Mouse (Mus musculus) kidney, embryonic 16.5 days (tissue): ENCODE measurements around the gene Rps8. TPM values are rescaled to one million over a fixed set of nuclear protein-coding genes. Genes with fewer than 3 reads are reported as not detected.
A peak's percentile ranks its signal among the peaks of the same experiment; 100 is the strongest.

Source experiments
- ATAC-seq: fragments of 200-750 bp; cut with Nextera tagmentation; 2 replicates; pipeline ENCODE4 v1.8.0; 2017; ENCODE audit warnings: moderate TSS enrichment; ENCODE audit not compliant: low FRiP score, low TSS enrichment
- H3K27ac ChIP-seq: fragments of 300-500 bp; sonication (generic); 2 replicates; pipeline ENCODE4 v1.5.1; 2014; ENCODE audit warnings: low read length
- H3K27me3 ChIP-seq: fragments of 300-500 bp; sonication (generic); 2 replicates; pipeline ENCODE4 v1.6.1; 2014; ENCODE audit warnings: low read length, control low read depth, mixed read lengths; ENCODE audit not compliant: insufficient read depth
- H3K36me3 ChIP-seq: fragments of 300-500 bp; sonication (generic); 2 replicates; pipeline ENCODE4 v1.6.1; 2014; ENCODE audit warnings: low read length, control low read depth, mixed read lengths; ENCODE audit not compliant: insufficient read depth
- H3K4me1 ChIP-seq: fragments of 300-500 bp; sonication (generic); 2 replicates; pipeline ENCODE4 v1.6.1; 2014; ENCODE audit warnings: low read length, control low read depth, mixed read lengths; ENCODE audit not compliant: insufficient read depth
- H3K4me2 ChIP-seq: fragments of 300-500 bp; sonication (generic); replicated peaks from 2 replicates; pipeline ENCODE4 v1.6.1; 2014; ENCODE audit warnings: low read depth, low read length
- H3K4me3 ChIP-seq: fragments of 300-500 bp; sonication (generic); 2 replicates; pipeline ENCODE4 v1.5.1; 2014; ENCODE audit warnings: mild to moderate bottlenecking, low read length
- H3K9ac ChIP-seq: fragments of 300-500 bp; sonication (generic); replicated peaks from 2 replicates; pipeline ENCODE4 v1.6.1; 2014; ENCODE audit warnings: low read length
- H3K9me3 ChIP-seq: fragments of 300-500 bp; sonication (generic); 2 replicates; pipeline ENCODE4 v1.6.1; 2016; ENCODE audit warnings: low read length, control low read depth
- WGBS: fragments of 180-500 bp; shearing (Covaris S2); extraction: QIAGEN DNeasy Blood & Tissue Kit; methylation state at CpG from one replicate; pipeline ENCODE4 v1.1.7; 2014; 5-methylcytosine and 5-hydroxymethylcytosine counted together
- polyA plus RNA-seq: library from polyadenylated mRNA; unstranded; fragments of >200 nt; fragmentation: Nextera tagmentation; extraction: Ambion mirVana; gene quantifications from 2 replicates; pipeline ENCODE4 v1.2.1, GENCODE M21; 2015

Gene Rps8
- polyA plus RNA-seq, 1 experiment from 2014 or later, result 795 TPM

DNA sequence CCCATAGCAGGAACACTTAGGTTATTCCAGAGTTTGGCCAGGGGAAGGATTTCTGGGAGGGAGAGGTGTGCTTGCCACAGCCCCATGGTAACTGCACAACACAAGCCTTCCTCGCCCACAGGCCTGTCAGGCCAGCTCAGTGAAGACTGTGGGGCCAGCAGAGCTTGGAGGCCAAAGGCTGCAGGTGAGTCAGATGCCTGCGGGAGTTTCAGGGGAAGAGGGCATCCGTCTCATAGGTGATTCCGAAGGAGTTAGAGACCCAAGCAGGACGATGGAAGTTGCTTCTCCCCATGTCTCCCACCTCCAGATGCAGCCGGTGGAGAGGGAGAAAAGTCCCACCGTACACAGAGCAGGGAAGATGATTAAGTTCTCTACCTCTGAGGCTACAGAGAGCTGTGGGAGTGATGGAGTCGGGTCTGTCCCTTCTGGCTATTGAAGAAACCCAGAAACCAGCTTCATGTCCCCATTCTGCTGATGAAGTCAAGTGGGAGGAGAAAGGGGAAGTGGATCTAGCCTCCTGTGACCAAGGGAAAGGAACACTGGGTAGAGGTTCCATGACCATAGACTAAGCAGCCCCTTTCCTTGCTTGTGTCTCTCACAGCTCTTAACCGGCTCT is 29.3 kb downstream of the Rps8 start, which contains the start of gene Tctex1d4:
Tctex1d4 (plus strand) TSS at position 120 of the 616 bp plus-strand sequence.
- no peak for ATAC-seq
- peak within 1 kb of the TSS; percentile 93 for H3K27ac ChIP-seq
- H3K27me3 ChIP-seq, result 0 out of 2 replicates have a peak, but pooled peaks cover under 1% of the 10 kb centered on the region
- peak within 1 kb of the TSS; percentile 8 for H3K4me2 ChIP-seq
- H3K4me1 ChIP-seq, result peaks cover 25% of the 10 kb centered on the region
- peaks cover 9% of the 10 kb centered on the region; the same call in 1 of the 2 replicates for H3K36me3 ChIP-seq
- peak within 1 kb of the TSS; percentile 23 for H3K9ac ChIP-seq
- no peaks in the 10 kb centered on the region for H3K9me3 ChIP-seq
- H3K4me3 ChIP-seq, result no peak within 1 kb of the TSS
- 75% methylated on average over 9 of the region's 9 CpGs for WGBS

DNA sequence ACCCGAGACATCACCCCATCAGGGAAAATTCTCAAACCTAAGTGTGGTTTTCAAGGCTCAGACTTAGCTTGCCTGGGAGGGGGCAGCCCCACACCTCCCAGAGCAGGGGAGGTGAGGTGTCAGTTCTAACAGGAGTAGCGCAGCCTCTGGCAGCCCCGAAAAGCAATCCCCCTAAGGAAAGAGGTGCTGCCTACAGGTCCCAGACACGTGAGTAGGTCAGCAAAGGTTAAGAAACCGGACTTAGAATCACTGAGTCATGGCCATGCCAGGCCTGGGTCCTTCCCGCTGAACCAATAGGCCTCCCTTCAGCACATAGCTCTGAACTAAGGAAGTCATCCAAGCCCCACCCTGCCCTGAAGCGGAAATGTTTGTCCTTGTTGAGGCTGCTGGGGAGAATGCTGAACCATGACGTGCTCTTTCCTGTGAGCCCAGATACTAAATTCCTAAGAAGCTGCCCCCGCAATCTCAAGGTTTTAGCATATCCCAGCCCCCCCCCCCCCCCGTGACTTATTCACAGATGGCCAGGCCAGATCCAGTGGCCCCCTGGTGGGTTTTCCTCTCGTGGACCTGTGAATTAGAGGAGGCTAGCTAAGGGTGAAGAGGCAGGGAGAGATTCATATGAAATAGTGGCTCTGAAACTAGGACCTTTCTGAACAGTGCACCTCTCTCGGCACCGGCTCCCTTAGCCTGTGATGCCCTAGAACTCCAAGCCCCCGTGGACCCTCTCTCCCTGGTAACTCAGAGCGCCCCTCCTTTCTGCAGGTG is 30.0 kb downstream of the Rps8 start:
- peak overlapping the region; percentile 8 for H3K4me2 ChIP-seq
- H3K9ac ChIP-seq, result peak overlapping the region; percentile 23

DNA sequence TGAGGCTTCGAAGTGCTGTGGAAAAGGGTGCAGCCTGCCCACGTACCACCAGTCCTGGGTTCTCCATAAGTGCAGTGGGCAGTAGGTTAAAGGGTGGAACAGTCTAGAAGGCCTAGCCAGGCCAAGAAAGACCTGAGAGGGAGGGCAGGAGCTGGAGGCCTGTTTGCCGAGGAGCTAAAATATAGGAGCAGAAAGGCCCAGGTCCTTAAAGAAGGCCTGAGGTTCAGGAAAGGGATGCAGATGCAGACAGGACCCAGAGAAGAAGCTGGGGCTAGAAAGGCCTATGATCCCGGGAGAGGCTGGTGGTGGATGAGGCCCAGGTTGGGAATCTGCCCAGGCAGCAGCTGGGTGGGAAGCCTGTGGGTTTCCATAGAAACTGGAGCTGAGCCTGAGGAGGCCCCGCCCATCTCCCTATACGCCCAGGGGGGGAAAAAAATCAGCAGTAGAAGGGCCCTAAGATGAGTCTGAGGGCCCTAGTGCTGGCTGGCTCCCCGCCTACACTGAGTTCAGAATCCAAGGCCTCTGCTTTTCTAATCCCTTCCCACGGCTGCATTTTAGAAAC is 30.6 kb downstream of the Rps8 start, which contains the start of gene Btbd19:
Btbd19 (minus strand) TSS at position 378 of the 562 bp plus-strand sequence.
- peak within 1 kb of the TSS; percentile 8 for H3K4me2 ChIP-seq
- H3K4me1 ChIP-seq, result peaks cover 28% of the 10 kb centered on the region
- H3K36me3 ChIP-seq, result peaks cover 9% of the 10 kb centered on the region; the same call in 1 of the 2 replicates
- H3K9me3 ChIP-seq, result no peaks in the 10 kb centered on the region
- no peaks in the 10 kb centered on the region for H3K27me3 ChIP-seq
- no peak within 1 kb of the TSS for H3K4me3 ChIP-seq
- peak; percentile 24; the same call in 1 of the 2 replicates for ATAC-seq
- H3K27ac ChIP-seq, result peak within 1 kb of the TSS; percentile 93
- peak within 1 kb of the TSS; percentile 23 for H3K9ac ChIP-seq
- 28% methylated on average over 8 of the region's 8 CpGs for WGBS

More for the DNA sequence above, 30.0 kb downstream of the Rps8 start:
- ATAC-seq, result peak; percentile 82
- Histone ChIP-seq H3K27ac (peak overlapping the region; percentile 93), H3K9me3 (no peaks in the 10 kb centered on the region), H3K4me1 (peaks cover 28% of the 10 kb centered on the region), H3K27me3 (no peaks in the 10 kb centered on the region), H3K4me3 (no peak overlapping the region), H3K36me3 (peaks cover 9% of the 10 kb centered on the region; the same call in 1 of the 2 replicates)
- 31% methylated on average over 15 of the region's 15 CpGs for WGBS

DNA sequence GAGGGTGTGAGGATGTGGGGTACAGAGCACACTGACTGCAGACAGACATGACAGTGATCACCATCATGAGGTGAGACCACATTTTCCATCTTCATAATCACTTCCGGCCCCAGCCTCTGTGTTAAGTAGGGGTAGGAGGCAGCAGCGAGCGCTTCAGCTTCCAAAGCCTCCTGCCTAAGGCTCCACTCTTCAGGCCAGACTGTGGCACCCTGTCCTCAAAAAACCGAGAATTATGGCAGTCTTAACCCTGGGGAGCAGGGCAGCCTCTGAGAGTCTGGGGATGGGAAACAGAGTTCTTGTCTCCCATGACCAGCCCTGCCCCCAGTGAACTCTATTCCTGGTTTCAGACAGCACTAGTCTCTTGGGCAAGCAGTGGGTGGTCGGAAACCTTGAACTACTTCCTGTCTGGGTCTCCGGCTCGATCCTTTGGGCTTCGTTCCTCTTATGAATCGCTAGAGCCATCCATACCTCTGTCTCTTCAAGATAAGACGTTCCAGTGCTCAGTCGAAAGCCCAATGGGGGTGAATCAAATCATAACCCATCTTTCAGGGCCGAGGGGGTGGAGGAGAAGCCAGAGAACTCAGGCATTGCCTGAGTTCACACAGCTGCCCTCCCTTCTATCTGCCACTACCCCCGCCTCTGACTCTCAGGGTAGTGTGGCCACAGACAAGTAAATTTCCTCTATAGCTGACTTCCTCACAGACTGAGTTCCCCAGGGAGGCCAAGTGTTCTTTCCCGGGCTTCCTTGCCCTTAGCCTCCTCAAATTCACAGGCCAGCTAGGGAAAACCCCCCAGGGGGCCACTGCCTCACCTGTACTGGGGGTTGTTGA is 31.3 kb downstream of the Rps8 start:
- ATAC-seq, result no peak
- H3K9me3 ChIP-seq, result no peaks in the 10 kb centered on the region
- peaks cover 9% of the 10 kb centered on the region; the same call in 1 of the 2 replicates for H3K36me3 ChIP-seq
- peak overlapping the region; percentile 93 for H3K27ac ChIP-seq
- whole genome bisulfite sequencing, result 45% methylated on average over 14 of the region's 14 CpGs
- peaks cover 31% of the 10 kb centered on the region for H3K4me1 ChIP-seq
- no peaks in the 10 kb centered on the region for H3K27me3 ChIP-seq
- H3K4me2 ChIP-seq, result peak overlapping the region; percentile 1; the same call in 1 of the 2 replicates
- H3K9ac ChIP-seq, result peak overlapping the region; percentile 23
- no peak overlapping the region for H3K4me3 ChIP-seq

DNA sequence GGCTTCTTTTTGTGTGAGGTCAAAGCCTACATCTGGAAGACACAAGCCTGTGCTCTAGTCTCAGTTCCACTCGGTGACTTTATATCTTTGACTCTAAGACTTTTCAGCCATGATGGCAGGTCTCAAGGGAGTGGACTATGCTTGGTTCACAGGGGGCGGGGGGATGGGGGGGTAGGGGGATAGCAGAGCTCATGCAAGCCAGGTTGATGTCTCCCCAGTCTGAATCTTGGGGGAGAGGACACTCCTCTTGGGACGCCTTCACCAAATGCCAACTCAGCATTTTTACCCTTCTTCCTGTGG is 31.9 kb downstream of the Rps8 start:
- no peak overlapping the region for H3K4me3 ChIP-seq
- peak overlapping the region; percentile 93 for H3K27ac ChIP-seq
- H3K4me2 ChIP-seq, result 0 out of 2 replicates have a peak overlapping the region, but pooled peaks have one; percentile 1
- 84% methylated on average over 3 of the region's 3 CpGs for WGBS
- ATAC-seq, result no peak
- H3K4me1 ChIP-seq, result peaks cover 33% of the 10 kb centered on the region
- no peaks in the 10 kb centered on the region for H3K27me3 ChIP-seq
- H3K9me3 ChIP-seq, result no peaks in the 10 kb centered on the region
- no peak overlapping the region for H3K9ac ChIP-seq
- H3K36me3 ChIP-seq, result peaks cover 9% of the 10 kb centered on the region; the same call in 1 of the 2 replicates

DNA sequence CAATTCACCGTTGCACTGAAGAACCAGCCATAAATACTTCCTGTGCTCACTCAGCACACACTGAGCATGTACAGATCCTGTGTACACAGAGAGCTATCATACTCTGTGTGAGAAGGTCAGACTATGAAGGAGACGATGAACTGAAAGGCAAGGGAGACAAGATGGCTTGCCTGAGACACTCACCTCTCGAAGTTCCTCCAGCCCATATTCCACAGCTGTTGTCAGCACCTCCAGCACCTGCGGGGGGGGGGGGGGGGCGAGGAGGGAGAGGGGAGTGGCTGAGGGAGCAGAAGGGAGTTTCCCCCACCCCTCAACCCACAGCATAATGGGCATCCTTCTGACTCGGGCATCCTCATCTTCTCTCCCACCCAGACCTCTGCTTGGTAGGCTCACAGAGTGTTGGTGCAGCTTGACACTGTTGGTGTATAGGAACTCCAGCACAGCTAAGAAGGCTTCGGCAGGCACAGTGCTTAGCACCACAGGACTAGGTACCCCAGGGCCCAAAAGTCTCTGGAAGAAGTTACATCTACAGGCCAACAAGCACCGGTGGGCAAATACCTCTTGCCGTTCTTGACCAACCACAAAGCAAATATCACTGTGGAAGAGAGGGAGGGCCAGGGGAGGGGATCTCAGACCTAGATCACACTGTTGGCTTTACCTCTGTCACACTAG is 32.4 kb downstream of the Rps8 start:
- no peak overlapping the region for H3K4me2 ChIP-seq
- no peak overlapping the region for H3K27ac ChIP-seq
- ATAC-seq, result no peak

DNA sequence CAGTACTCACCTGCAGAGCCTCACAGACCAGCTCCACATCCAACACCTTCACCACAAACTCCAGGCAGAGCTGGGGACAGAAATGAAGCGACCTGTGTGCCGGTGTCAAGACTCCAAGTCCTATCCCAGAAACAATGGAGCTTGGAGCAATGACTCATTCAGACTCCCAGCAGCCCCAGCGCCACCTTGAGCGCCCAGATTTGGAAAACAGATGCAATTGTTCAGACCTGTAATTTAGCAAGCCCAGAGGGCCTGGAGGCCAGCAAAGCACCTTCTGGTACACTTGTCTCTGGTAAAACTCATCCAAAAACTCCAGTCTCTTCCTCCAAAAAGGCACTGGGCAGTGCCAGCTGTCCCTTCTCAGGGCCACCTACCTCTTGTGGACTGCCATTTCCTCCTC is 33.8 kb downstream of the Rps8 start:
- no peaks in the 10 kb centered on the region for H3K9me3 ChIP-seq
- H3K4me2 ChIP-seq, result no peak overlapping the region
- no peaks in the 10 kb centered on the region for H3K36me3 ChIP-seq
- WGBS, result 81% methylated on average over 4 of the region's 4 CpGs
- no peaks in the 10 kb centered on the region for H3K27me3 ChIP-seq
- no peak overlapping the region for H3K9ac ChIP-seq
- no peak overlapping the region for H3K27ac ChIP-seq
- peaks cover 33% of the 10 kb centered on the region for H3K4me1 ChIP-seq
- no peak for ATAC-seq
- no peak overlapping the region for H3K4me3 ChIP-seq

More for the DNA sequence above, 32.4 kb downstream of the Rps8 start:
- WGBS, result 85% methylated on average over 7 of the region's 9 CpGs
- Histone ChIP-seq H3K27me3 (no peaks in the 10 kb centered on the region), H3K9me3 (no peaks in the 10 kb centered on the region), H3K4me1 (peaks cover 33% of the 10 kb centered on the region), H3K36me3 (peaks cover 7% of the 10 kb centered on the region; the same call in 1 of the 2 replicates), H3K9ac (no peak overlapping the region), H3K4me3 (no peak overlapping the region)

DNA sequence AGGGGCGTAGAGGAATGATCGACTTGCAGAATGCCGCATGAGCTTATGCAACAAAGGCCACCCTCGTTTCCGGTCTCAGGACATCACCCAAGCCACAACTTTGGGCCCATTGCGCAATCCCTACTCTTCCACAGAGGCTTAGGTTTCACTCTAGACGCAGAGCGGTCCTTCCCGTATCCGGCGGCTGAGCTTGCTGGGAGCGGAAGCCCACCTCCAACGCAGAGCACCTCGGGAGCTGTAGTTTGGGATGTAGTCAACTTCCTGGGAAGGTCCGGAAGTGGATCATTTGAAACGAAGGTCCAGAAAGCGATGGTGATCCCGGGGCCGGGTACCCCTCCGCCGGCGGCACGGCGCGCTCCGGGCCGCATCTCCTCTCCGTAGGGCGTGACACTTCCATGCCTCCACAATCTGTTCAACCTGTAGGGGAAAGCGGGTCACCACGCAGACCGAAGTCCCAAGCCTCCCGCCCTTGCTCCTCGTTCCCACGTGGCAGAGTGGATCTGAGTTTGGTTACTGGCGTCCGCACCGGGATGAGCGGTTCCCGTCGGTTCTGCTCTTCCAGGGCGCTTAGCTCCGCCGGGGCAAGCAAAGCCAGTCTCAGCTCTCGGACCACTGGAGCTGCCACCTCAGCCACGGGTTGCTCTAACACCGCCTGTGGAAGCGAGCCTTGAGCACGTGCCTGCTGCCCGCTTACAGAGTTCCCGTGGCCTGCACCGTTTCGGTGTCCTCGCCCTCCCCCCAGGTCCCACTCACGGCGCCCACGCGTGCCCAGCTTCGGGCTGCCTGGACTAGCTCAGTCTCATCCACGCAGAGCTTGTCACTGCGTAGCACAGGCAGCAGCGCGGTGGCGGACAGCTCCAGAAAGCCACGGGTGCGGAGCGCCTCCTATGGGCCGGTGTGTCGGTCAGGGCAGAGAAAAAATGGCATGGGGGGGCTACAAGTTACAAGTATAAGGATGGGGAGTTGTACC is 35.3 kb downstream of the Rps8 start:
- Histone ChIP-seq H3K4me1 (peaks cover 24% of the 10 kb centered on the region), H3K36me3 (no peaks in the 10 kb centered on the region), H3K9ac (peak overlapping the region; percentile 79), H3K9me3 (no peaks in the 10 kb centered on the region), H3K27ac (peak overlapping the region; percentile 95), H3K4me3 (peak overlapping the region; percentile 74), H3K27me3 (no peaks in the 10 kb centered on the region), H3K4me2 (peak overlapping the region; percentile 100)
- WGBS, result under 1% methylated on average over 69 of the region's 69 CpGs
- ATAC-seq, result peak; percentile 96
